Mouse (Mus musculus) kidney, adult 2 months (tissue): Measurements from ENCODE around the gene Rtcb. TPM values are rescaled to one million over a fixed set of nuclear protein-coding genes. Genes with fewer than 3 reads are reported as not detected.

Experiments used
- DNase-seq: peaks from one replicate; pipeline ENCODE4 v3.0.0; 2021
- H3K27ac ChIP-seq: fragments of 200-500 bp; 2 replicates; pipeline ENCODE4 v1.5.1; 2012; ENCODE audit warnings: low read depth, low read length, control low read depth, inconsistent platforms; ENCODE audit not compliant: insufficient read depth
- H3K27me3 ChIP-seq: fragments of 200-500 bp; replicated peaks from 2 replicates; pipeline ENCODE4 v1.6.1; 2012; ENCODE audit warnings: mild to moderate bottlenecking, moderate library complexity, low read length, inconsistent platforms; ENCODE audit not compliant: control insufficient read depth, insufficient read depth
- H3K36me3 ChIP-seq: fragments of 200-500 bp; 2 replicates; pipeline ENCODE4 v1.6.1; 2012; ENCODE audit warnings: mild to moderate bottlenecking, moderate library complexity, low read length, inconsistent platforms; ENCODE audit not compliant: control insufficient read depth, insufficient read depth
- H3K4me1 ChIP-seq: fragments of 200-500 bp; 2 replicates; pipeline ENCODE4 v1.6.1; 2011; ENCODE audit warnings: low read length; ENCODE audit not compliant: control insufficient read depth, insufficient read depth
- H3K4me3 ChIP-seq: fragments of 200-500 bp; 2 replicates; pipeline ENCODE4 v1.5.1; 2011; ENCODE audit warnings: mild to moderate bottlenecking, low read depth, low read length, control low read depth; ENCODE audit not compliant: insufficient read depth
- CTCF ChIP-seq: fragments of 200-500 bp; conservative IDR thresholded peaks from 2 replicates; pipeline ENCODE4 v1.5.1; 2011; ENCODE audit warnings: low read depth, mild to moderate bottlenecking, control low read depth, low read length, moderate library complexity, mixed read lengths; ENCODE audit not compliant: insufficient read depth, insufficient read length
- POLR2A ChIP-seq: fragments of 200-500 bp; IDR thresholded peaks from one replicate; pipeline ENCODE4 v1.6.1; 2011; ENCODE audit warnings: low read depth, low read length, control low read depth
- WGBS: fragments of 180-500 bp; shearing (Covaris S2); methylation state at CpG from one replicate; pipeline ENCODE4 v1.1.7; 2018; 5-methylcytosine and 5-hydroxymethylcytosine counted together
- polyA plus RNA-seq: library from polyadenylated mRNA; depleted of rRNA; stranded (reverse); fragments of >200 nt; gene quantifications from 2 replicates; pipeline ENCODE4 v1.2.3, GENCODE M21; 2012

Gene Rtcb
- polyA plus RNA-seq, 1 experiment, result 80.4 TPM

GRCm38 (mm10) chr10:85972915-85973314 lies 15.3 kb upstream of the Rtcb start:
- no peak for TF ChIP-seq CTCF
- no peak for TF ChIP-seq POLR2A
- WGBS, result 71% methylated on average over 4 of the region's 4 CpGs
- peaks cover 10% of the 10 kb centered on the region; the same call in 1 of the 2 replicates for H3K4me1 ChIP-seq
- no peak overlapping the region for H3K27ac ChIP-seq
- H3K4me3 ChIP-seq, result no peak overlapping the region
- no peaks in the 10 kb centered on the region for H3K36me3 ChIP-seq
- no peaks in the 10 kb centered on the region for H3K27me3 ChIP-seq
- no peak for DNase-seq

GRCm38 (mm10) chr10:85971826-85972225 lies 14.2 kb upstream of the Rtcb start:
- no peak for TF ChIP-seq POLR2A
- TF ChIP-seq CTCF, result no peak
- no peak for DNase-seq
- 91% methylated on average over 9 of the region's 9 CpGs for WGBS
- H3K27me3 ChIP-seq, result no peaks in the 10 kb centered on the region
- H3K4me1 ChIP-seq, result peaks cover 10% of the 10 kb centered on the region; the same call in 1 of the 2 replicates
- H3K27ac ChIP-seq, result no peak overlapping the region
- no peaks in the 10 kb centered on the region for H3K36me3 ChIP-seq
- H3K4me3 ChIP-seq, result no peak overlapping the region

- peak overlapping the region; percentile 89 for H3K27ac ChIP-seq
- no peak for TF ChIP-seq POLR2A
- H3K4me3 ChIP-seq, result no peak overlapping the region
- WGBS, result 29% methylated on average over 8 of the region's 8 CpGs
- no peaks in the 10 kb centered on the region for H3K36me3 ChIP-seq
- no peaks in the 10 kb centered on the region for H3K27me3 ChIP-seq
- H3K4me1 ChIP-seq, result peaks cover 10% of the 10 kb centered on the region; the same call in 1 of the 2 replicates
- DNase-seq, result peak; percentile 94
Observed at GRCm38 (mm10) chr10:85969894-85970620, 12.4 kb upstream of the Rtcb start.

GRCm38 (mm10) chr10:85968731-85969130 lies 11.1 kb upstream of the Rtcb start:
- TF ChIP-seq POLR2A, result no peak
- TF ChIP-seq CTCF, result no peak

GRCm38 (mm10) chr10:85968157-85968634 lies 10.6 kb upstream of the Rtcb start:
- H3K4me3 ChIP-seq, result no peak overlapping the region
- TF ChIP-seq POLR2A, result no peak
- TF ChIP-seq CTCF, result peak; percentile 82
- H3K4me1 ChIP-seq, result peaks cover 10% of the 10 kb centered on the region; the same call in 1 of the 2 replicates
- peak; percentile 91 for DNase-seq
- H3K36me3 ChIP-seq, result no peaks in the 10 kb centered on the region
- H3K27me3 ChIP-seq, result no peaks in the 10 kb centered on the region
- H3K27ac ChIP-seq, result peak overlapping the region; percentile 89
- WGBS, result 4% methylated on average over 7 of the region's 7 CpGs

More at GRCm38 (mm10) chr10:85968731-85969130, 11.1 kb upstream of the Rtcb start:
- DNase-seq, result peak; percentile 77
- Histone ChIP-seq H3K27ac (peak overlapping the region; percentile 89), H3K4me1 (peaks cover 10% of the 10 kb centered on the region; the same call in 1 of the 2 replicates), H3K4me3 (no peak overlapping the region), H3K36me3 (no peaks in the 10 kb centered on the region), H3K27me3 (no peaks in the 10 kb centered on the region)
- WGBS, result 37% methylated on average over 2 of the region's 2 CpGs

GRCm38 (mm10) chr10:85967411-85968156 lies 10.0 kb upstream of the Rtcb start:
- no peak for DNase-seq
- whole genome bisulfite sequencing, result 64% methylated on average over 17 of the region's 17 CpGs
- Histone ChIP-seq H3K36me3 (no peaks in the 10 kb centered on the region), H3K4me3 (no peak overlapping the region), H3K4me1 (peaks cover 10% of the 10 kb centered on the region; the same call in 1 of the 2 replicates), H3K27me3 (no peaks in the 10 kb centered on the region), H3K27ac (no peak overlapping the region)
- no peak for TF ChIP-seq POLR2A
- TF ChIP-seq CTCF, result no peak

- TF ChIP-seq POLR2A (no peak), CTCF (no peak)
- 65% methylated on average over 2 of the region's 2 CpGs for WGBS
Observed at GRCm38 (mm10) chr10:85966476-85966875, 8.9 kb upstream of the Rtcb start.

More at GRCm38 (mm10) chr10:85966476-85966875, 8.9 kb upstream of the Rtcb start:
- no peak for DNase-seq
- no peaks in the 10 kb centered on the region for H3K36me3 ChIP-seq
- H3K4me1 ChIP-seq, result peaks cover 10% of the 10 kb centered on the region; the same call in 1 of the 2 replicates
- no peak overlapping the region for H3K27ac ChIP-seq
- no peaks in the 10 kb centered on the region for H3K27me3 ChIP-seq
- H3K4me3 ChIP-seq, result no peak overlapping the region
